Mouse (Mus musculus): Measurements from ENCODE around the gene 4930558K02Rik. TPM values are rescaled to one million over a fixed set of nuclear protein-coding genes. Genes with fewer than 3 reads are reported as not detected.

Gene 4930558K02Rik
- total and polyA plus RNA-seq, 3 experiments, result not detected

GRCm38 (mm10) chr1:161972233-161972632 is 7.2 kb downstream of the 4930558K02Rik start:
- in situ Hi-C loops (cut with MboI; ENCODE audit: low pct_ligation_motif_present, low pct_unique_long_range_greater_than_20kb, low sequenced_read_pairs), result loop anchor here (25.0 kb wide), 1 partner anchor 585 kb away; the partner anchor contains the start of gene Tnfsf4
- Histone ChIP-seq H3K27ac (ENCODE audit: insufficient read depth, low read depth) (no peak overlapping the region), H3K36me3 (replicated peaks in 1 of 2; ENCODE audit: control insufficient read depth in 1 of 2, insufficient read depth in 1 of 2, low read length in 1 of 2) (peaks cover 4 to 18% of the 10 kb centered on the region in 2 experiments), H3K79me2 (replicated peaks; ENCODE audit: control insufficient read depth, extremely low read depth, insufficient read depth, poor library complexity, severe bottlenecking) (peaks cover 8% of the 10 kb centered on the region), H3K4me2 (ENCODE audit: insufficient read depth, low read depth, poor library complexity, severe bottlenecking) (no peak overlapping the region), H3K4me1 (ENCODE audit: control insufficient read depth in 1 of 2, insufficient read depth in 2 of 2) (peaks cover 4 to 58% of the 10 kb centered on the region in 2 experiments; a peak in 3 of 4 replicates), H3K4me3 (replicated peaks in 1 of 3; ENCODE audit: low read depth in 2 of 3, low read length in 2 of 3, poor library complexity in 1 of 3) (no peak overlapping the region), H3K9me3 (replicated peaks; ENCODE audit: low read length) (no peaks in the 10 kb centered on the region), H3K9ac (ENCODE audit: insufficient read depth, low read depth) (no peak overlapping the region), H3K27me3 (replicated peaks) (no peaks in the 10 kb centered on the region)
- dilution Hi-C loops (cut with MboI; ENCODE audit: extremely low pct_ligation_motif_present, extremely low pct_unique_long_range_greater_than_20kb, low sequenced_read_pairs), result no loop called here
- TF ChIP-seq TBP (conservative IDR thresholded peaks at IDR 0.05; ENCODE audit: low read depth, low read length), result no peak
- TF ChIP-seq POLR2AphosphoS2 (IDR thresholded peaks at IDR 0.05; ENCODE audit: low read depth, low read length), result no peak
- TF ChIP-seq ZKSCAN1 (IDR thresholded peaks at IDR 0.05; ENCODE audit: borderline replicate concordance, low read depth, low read length), result no peak
- TF ChIP-seq TCF12 (IDR thresholded peaks at IDR 0.05; ENCODE audit: low read depth, low read length), result no peak
- TF ChIP-seq PAX5 (IDR thresholded peaks at IDR 0.05; ENCODE audit: low read length), result no peak
- no peak for TF ChIP-seq ZMIZ1 (IDR thresholded peaks at IDR 0.05; ENCODE audit: low read depth, low read length)
- TF ChIP-seq ETS1 (conservative IDR thresholded peaks at IDR 0.05; ENCODE audit: low read depth, low read length), result no peak
- no peak for TF ChIP-seq ELF1 (IDR thresholded peaks at IDR 0.05; ENCODE audit: low read depth, low read length)
- TF ChIP-seq POLR2A (IDR thresholded peaks at IDR 0.05; ENCODE audit: low read depth, low read length), result no peak
- TF ChIP-seq SMC3 (IDR thresholded peaks at IDR 0.05; ENCODE audit: low read depth, low read length), result no peak
- no peak for TF ChIP-seq ZC3H11A (IDR thresholded peaks at IDR 0.05; ENCODE audit: low read depth, low read length)
- TF ChIP-seq JUND (conservative IDR thresholded peaks at IDR 0.05; ENCODE audit: low read depth, low read length), result no peak
- no peak for TF ChIP-seq MEF2A (IDR thresholded peaks at IDR 0.05; ENCODE audit: borderline replicate concordance, low read depth, low read length)
- no peak for TF ChIP-seq GABPA (IDR thresholded peaks at IDR 0.05; ENCODE audit: insufficient replicate concordance, low read depth, low read length)
- no peak for DNase-seq (ENCODE audit: extremely low read depth)

GRCm38 (mm10) chr1:161970874-161971273 is 8.6 kb downstream of the 4930558K02Rik start:
- dilution Hi-C loops (cut with MboI; ENCODE audit: extremely low pct_ligation_motif_present, extremely low pct_unique_long_range_greater_than_20kb, low sequenced_read_pairs) (no loop called here), in situ Hi-C loops (cut with MboI; ENCODE audit: low pct_ligation_motif_present, low pct_unique_long_range_greater_than_20kb, low sequenced_read_pairs) (loop anchor here (25.0 kb wide), 1 partner anchor 584 kb away; the partner anchor contains the start of gene Tnfsf4)
- peaks cover 0 to 46% of the 10 kb centered on the region in 2 experiments; a peak in 2 of 4 replicates for H3K4me1 ChIP-seq (ENCODE audit: control insufficient read depth in 1 of 2, insufficient read depth in 2 of 2)

More at GRCm38 (mm10) chr1:161970874-161971273, 8.6 kb downstream of the 4930558K02Rik start:
- DNase-seq (ENCODE audit: extremely low read depth), result no peak
- H3K4me2 ChIP-seq (ENCODE audit: insufficient read depth, low read depth, poor library complexity, severe bottlenecking), result no peak overlapping the region
- no peaks in the 10 kb centered on the region for H3K27me3 ChIP-seq (replicated peaks)
- H3K79me2 ChIP-seq (replicated peaks; ENCODE audit: control insufficient read depth, extremely low read depth, insufficient read depth, poor library complexity, severe bottlenecking), result peaks cover 8% of the 10 kb centered on the region
- H3K27ac ChIP-seq (ENCODE audit: insufficient read depth, low read depth), result no peak overlapping the region
- TF ChIP-seq E2F4 (IDR thresholded peaks at IDR 0.05; ENCODE audit: insufficient replicate concordance, low read depth, low read length), result no peak
- no peak for TF ChIP-seq CHD1 (IDR thresholded peaks at IDR 0.05; ENCODE audit: low read depth, low read length)
- no peak for TF ChIP-seq MXI1 (IDR thresholded peaks at IDR 0.05; ENCODE audit: low read depth, low read length)
- TF ChIP-seq EP300 (IDR thresholded peaks at IDR 0.05; ENCODE audit: low read length), result no peak
- TF ChIP-seq HCFC1 (IDR thresholded peaks at IDR 0.05; ENCODE audit: low read depth, low read length), result no peak
- TF ChIP-seq UBTF (IDR thresholded peaks at IDR 0.05; ENCODE audit: low read depth, low read length), result no peak
- no peak for TF ChIP-seq TCF12 (IDR thresholded peaks at IDR 0.05; ENCODE audit: low read depth, low read length)
- TF ChIP-seq MYC (IDR thresholded peaks at IDR 0.05; ENCODE audit: low read depth, low read length), result no peak
- no peak for TF ChIP-seq JUN (IDR thresholded peaks at IDR 0.05; ENCODE audit: insufficient read depth, low read depth, low read length)
- TF ChIP-seq MEF2A (IDR thresholded peaks at IDR 0.05; ENCODE audit: borderline replicate concordance, low read depth, low read length), result no peak
- no peak for TF ChIP-seq POLR2A (IDR thresholded peaks at IDR 0.05; ENCODE audit: low read depth, low read length)
- TF ChIP-seq SIN3A (IDR thresholded peaks at IDR 0.05; ENCODE audit: low read length), result no peak
- no peak for TF ChIP-seq MAFK (IDR thresholded peaks at IDR 0.05; ENCODE audit: insufficient replicate concordance, low read length)
- no peak for TF ChIP-seq TBP (conservative IDR thresholded peaks at IDR 0.05; ENCODE audit: low read depth, low read length)
- TF ChIP-seq USF1 (IDR thresholded peaks at IDR 0.05; ENCODE audit: low read depth, low read length), result no peak
- TF ChIP-seq PAX5 (IDR thresholded peaks at IDR 0.05; ENCODE audit: low read length), result no peak
- peaks cover 4 to 18% of the 10 kb centered on the region in 2 experiments for H3K36me3 ChIP-seq (replicated peaks in 1 of 2; ENCODE audit: control insufficient read depth in 1 of 2, insufficient read depth in 1 of 2, low read length in 1 of 2)
- H3K4me3 ChIP-seq (replicated peaks in 1 of 3; ENCODE audit: low read depth in 2 of 3, low read length in 2 of 3, poor library complexity in 1 of 3), result no peak overlapping the region
- no peaks in the 10 kb centered on the region for H3K9me3 ChIP-seq (replicated peaks; ENCODE audit: low read length)
- H3K9ac ChIP-seq (ENCODE audit: insufficient read depth, low read depth), result no peak overlapping the region
